Mouse (Mus musculus) gastrocnemius, postnatal 25 days (tissue): ENCODE results near the gene Mterf1a. TPM values are rescaled to one million over a fixed set of nuclear protein-coding genes. Genes with fewer than 3 reads are reported as not detected.

ENCODE experiments used
- total RNA-seq, 2 experiments: library from RNA; stranded (reverse); gene quantifications; 1 replicate in 1 of 2; 2 replicates in 1 of 2; pipeline ENCODE4 v1.2.3; 2021

Gene Mterf1a
- total RNA-seq, 2 experiments from 2014 or later, result 1.3 TPM

Other genes starting within 250 kb of the Mterf1a start
- not detected for gene Tmbim7, start 242.8 kb downstream of the Mterf1a start, total RNA-seq
- gene Gatad1, start 236.7 kb downstream of the Mterf1a start, total RNA-seq, result 10 to 100 TPM; 70.8 to 78.5 TPM
- gene Ankib1, start 91.0 kb downstream of the Mterf1a start, total RNA-seq, result 10 to 100 TPM; 14.5 to 17.3 TPM
- gene Krit1, start 90.7 kb downstream of the Mterf1a start, total RNA-seq, result 10 to 100 TPM; 14.5 to 15.3 TPM
- under 1 TPM in 1 of 2 experiments, not detected in 1; 0.08 TPM for gene Lrrd1, start 48.8 kb downstream of the Mterf1a start, total RNA-seq
- 10 to 100 TPM; 37.2 to 45.0 TPM for gene Akap9, start 34.1 kb upstream of the Mterf1a start, total RNA-seq
- gene Cyp51, start 210.8 kb upstream of the Mterf1a start, total RNA-seq, result 1 to 10 TPM; 2.6 to 2.9 TPM